Mouse (Mus musculus) lung, postnatal 0 days (tissue): ENCODE measurements around the gene Pgam2.

Source experiments
- CTCF ChIP-seq: IDR thresholded peaks from 2 replicates; pipeline ENCODE4 v1.5.1; 2016; ENCODE audit warnings: antibody characterized with exemption, mild to moderate bottlenecking
- EP300 ChIP-seq: IDR thresholded peaks from 2 replicates; pipeline ENCODE4 v1.6.1; 2016; ENCODE audit warnings: antibody characterized with exemption, mild to moderate bottlenecking, control low read depth

GRCm38 (mm10) chr11:5829327-5829726 lies 25.8 kb upstream of the Pgam2 start:
- no peak for TF ChIP-seq CTCF
- TF ChIP-seq EP300, result no peak
